In genomic region chr3:121531370-121532148, GRCm38 (mm10) we compare ENCODE assay signal across 8 mouse cellular contexts. TPM values are rescaled to one million over a fixed set of nuclear protein-coding genes. Genes with fewer than 3 reads are reported as not detected.
DNase-seq lines count a peak whose midpoint lies in the region; ATAC-seq lines count a peak whose summit lies in the region.

No protein-coding gene starts in this region.

- H3K27me3 ChIP-seq in kidney, embryonic 14.5 days (ENCODE audit: control insufficient read depth, insufficient read depth, low read length): no peaks in the 10 kb centered on the region
- peaks cover 60% of the 10 kb centered on the region for H3K27me3 ChIP-seq in forebrain, embryonic 10.5 days (ENCODE audit: poor library complexity, severe bottlenecking)
- H3K27me3 ChIP-seq in intestine, embryonic 16.5 days (replicated peaks; ENCODE audit: control insufficient read depth, insufficient read depth, low read length): no peaks in the 10 kb centered on the region

- peak overlapping the region; percentile 30 for H3K4me3 ChIP-seq in kidney, embryonic 14.5 days (ENCODE audit: low read length)
- H3K4me3 ChIP-seq in forebrain, embryonic 10.5 days: peak overlapping the region; percentile 47
- peak overlapping the region; percentile 51 for H3K4me3 ChIP-seq in intestine, embryonic 16.5 days (ENCODE audit: low read length)

- H3K9me3 ChIP-seq in kidney, embryonic 14.5 days (ENCODE audit: control insufficient read depth, low read length): no peaks in the 10 kb centered on the region
- H3K9me3 ChIP-seq in forebrain, embryonic 10.5 days: no peaks in the 10 kb centered on the region
- H3K9me3 ChIP-seq in intestine, embryonic 16.5 days (ENCODE audit: control insufficient read depth, low read length): no peaks in the 10 kb centered on the region

- intact Hi-C loops in left cerebral cortex, postnatal 4 days (cut with DNase I): loop anchor here (10.0 kb wide), 1 partner anchor 343 kb away; no protein-coding TSS in a partner anchor

- H3K27ac ChIP-seq in kidney, embryonic 14.5 days (ENCODE audit: low read depth, low read length): peak overlapping the region; percentile 38; the same call in 1 of the 2 replicates
- no peak overlapping the region for H3K27ac ChIP-seq in forebrain, embryonic 10.5 days
- H3K27ac ChIP-seq in intestine, embryonic 16.5 days (ENCODE audit: low read length): peak overlapping the region; percentile 92

- 32% methylated on average over 16 of the region's 16 CpGs for WGBS in kidney, embryonic 14.5 days
- WGBS in forebrain, embryonic 10.5 days: 50% methylated on average over 16 of the region's 16 CpGs
- 34% methylated on average over 16 of the region's 16 CpGs for whole genome bisulfite sequencing in intestine, embryonic 16.5 days

- no peaks in the 10 kb centered on the region for H3K36me3 ChIP-seq in kidney, embryonic 14.5 days (ENCODE audit: control insufficient read depth, insufficient read depth, low read length)
- H3K36me3 ChIP-seq in forebrain, embryonic 10.5 days (replicated peaks): no peaks in the 10 kb centered on the region
- no peaks in the 10 kb centered on the region for H3K36me3 ChIP-seq in intestine, embryonic 16.5 days (ENCODE audit: control insufficient read depth, insufficient read depth, low read length)

- DNase-seq in kidney, postnatal 25 days: no peak
- DNase-seq in forebrain, embryonic 10.5 days (ENCODE audit: extremely low spot score, low spot score): no peak
- peak; percentile 73 for DNase-seq in lung, postnatal 25 days (ENCODE audit: low spot score)
- no peak for DNase-seq in left cerebral cortex, postnatal 4 days
- no peak for DNase-seq in retina, embryonic 14.5 days (ENCODE audit: low spot score)

- peak overlapping the region; percentile 54 for H3K4me2 ChIP-seq in kidney, embryonic 14.5 days (replicated peaks; ENCODE audit: low read depth, low read length)
- peak overlapping the region; percentile 50 for H3K4me2 ChIP-seq in intestine, embryonic 16.5 days (ENCODE audit: low read depth, low read length)

- peaks cover 31% of the 10 kb centered on the region for H3K4me1 ChIP-seq in kidney, embryonic 14.5 days (ENCODE audit: control insufficient read depth, insufficient read depth, low read length)
- peaks cover 13% of the 10 kb centered on the region for H3K4me1 ChIP-seq in forebrain, embryonic 10.5 days
- peaks cover 24% of the 10 kb centered on the region for H3K4me1 ChIP-seq in intestine, embryonic 16.5 days (ENCODE audit: control insufficient read depth, insufficient read depth, low read length)

- ATAC-seq in kidney, embryonic 14.5 days (ENCODE audit: low FRiP score, low TSS enrichment): no peak
- peak; percentile 26 for ATAC-seq in intestine, embryonic 16.5 days
- ATAC-seq in monocyte, adult 5-6 weeks (replicated peaks; ENCODE audit: insufficient number of reproducible peaks, low FRiP score, low TSS enrichment, poor library complexity, severe bottlenecking): no peak

- H3K9ac ChIP-seq in kidney, embryonic 14.5 days (ENCODE audit: low read depth, low read length): peak overlapping the region; percentile 50
- H3K9ac ChIP-seq in intestine, embryonic 16.5 days (ENCODE audit: low read depth, low read length): peak overlapping the region; percentile 67

RNA-seq across cellular contexts. Expression of gene Slc44a3, which starts 0.6 kb away (rescaled TPM):
- polyA plus RNA-seq in kidney, embryonic 14.5 days (2014; fragmentation: Nextera tagmentation; extraction: Ambion mirVana): 5.6 and 9.0 TPM in 2 replicates
- polyA plus RNA-seq in forebrain, embryonic 10.5 days (2016; fragmentation: Nextera tagmentation; extraction: Ambion mirVana): 0.55 and 0.64 TPM in 2 replicates
- polyA plus RNA-seq in intestine, embryonic 16.5 days (2015; fragmentation: Nextera tagmentation; extraction: Ambion mirVana): 54.1 and 54.9 TPM in 2 replicates
- total RNA-seq in left cerebral cortex, postnatal 4 days (2021): under 1 TPM in 1 of 2 experiments, not detected in 1; 0.18 TPM
- total RNA-seq in monocyte, adult 5-6 weeks (2017): not detected in 3 replicates
